Mouse (Mus musculus) Patski (cell line): ENCODE measurements around the gene Btbd19. TPM values are rescaled to one million over a fixed set of nuclear protein-coding genes. Genes with fewer than 3 reads are reported as not detected.

Experiments
- ATAC-seq: fragments of 100-300 bp; one replicate; pipeline ENCODE4 v1.8.0; 2021
- CTCF ChIA-PET: fragments of 350-600 bp; sonication (Branson Sonifier 250); formaldehyde crosslinking; loops from one replicate; lab custom pipeline; 2022; ENCODE audit warnings: inconsistent platforms; lab: Charles Lee
- POLR2A ChIA-PET: fragments of 350-600 bp; sonication (Branson Sonifier 250); formaldehyde crosslinking; loops from one replicate; lab custom pipeline; 2022; ENCODE audit warnings: antibody characterized with exemption, inconsistent platforms; lab: Charles Lee
- DNase-seq: peaks from one replicate; pipeline ENCODE4 v3.0.0-alpha.2; 2011; ENCODE audit warnings: low read depth, low spot score
- H3K27me3 ChIP-seq: fragments of 371-371 bp; one replicate; pipeline ENCODE4 v1.5.1; 2021
- CTCF ChIP-seq: fragments of 100-300 bp; IDR thresholded peaks from one replicate; pipeline ENCODE4 v1.5.1; 2021
- in situ Hi-C: fragments of 300-500 bp; cut with MboI; formaldehyde crosslinking; loops from 3 replicates; pipeline ENCODE4 v1.11.1; 2018; ENCODE audit warnings: low pct_unique_long_range_greater_than_20kb, mixed read lengths
- polyA plus RNA-seq: library from polyadenylated mRNA; unstranded; gene quantifications from one replicate; pipeline ENCODE4 v1.2.3, GENCODE M21; 2021

Gene Btbd19
- polyA plus RNA-seq, result 37.2 TPM

GRCm38 (mm10) chr4:117125348-117125909, at the start of gene Btbd19:
Gene Btbd19 (minus strand): TSS chr4:117125725.
- POLR2A ChIA-PET, result interaction anchor here (1.2 kb wide), 1 partner anchor 310 kb away, joined by 3 read pairs; no protein-coding TSS in a partner anchor
- ATAC-seq (peak; percentile 9), DNase-seq (no peak)
- no peaks in the 10 kb centered on the region for H3K27me3 ChIP-seq
- TF ChIP-seq CTCF, result no peak
- CTCF ChIA-PET, result interaction anchor here (1.1 to 1.5 kb wide), 3 partner anchors 8 to 104 kb away, joined by 3 to 5 read pairs (median 4); partner anchors contain the start of gene Plk3
- in situ Hi-C loops, result loop anchor here (10.0 kb wide), 1 partner anchor 401 kb away; the partner anchor contains the start of gene Tesk2

- CTCF ChIA-PET, result interaction anchor here (1.4 to 1.7 kb wide), 2 partner anchors 11 to 14 kb away, joined by 3 to 5 read pairs; partner anchors contain the start of gene Rps8
- no peak for TF ChIP-seq CTCF
- H3K27me3 ChIP-seq, result no peaks in the 10 kb centered on the region
- DNase-seq, result no peak
- POLR2A ChIA-PET, result interaction anchor here (1.4 kb wide), 1 partner anchor 14 kb away, joined by 6 read pairs; the partner anchor contains the start of gene Rps8
- in situ Hi-C loops, result no loop called here
- no peak for ATAC-seq
Measured at GRCm38 (mm10) chr4:117169936-117170335, 44.4 kb upstream of the Btbd19 start.

GRCm38 (mm10) chr4:117161183-117161582, 35.7 kb upstream of the Btbd19 start:
- in situ Hi-C loops, result no loop called here
- POLR2A ChIA-PET, result no interaction called here
- TF ChIP-seq CTCF, result no peak
- DNase-seq (no peak), ATAC-seq (no peak)
- no peaks in the 10 kb centered on the region for H3K27me3 ChIP-seq
- CTCF ChIA-PET, result interaction anchor here (1.0 to 1.7 kb wide), 4 partner anchors 8 to 86 kb away, joined by 3 to 5 read pairs (median 3); no protein-coding TSS in a partner anchor

GRCm38 (mm10) chr4:117159666-117160065, 34.1 kb upstream of the Btbd19 start:
- H3K27me3 ChIP-seq, result no peaks in the 10 kb centered on the region
- CTCF ChIA-PET, result interaction anchor here (1.3 to 2.1 kb wide), 3 partner anchors 10 to 17 kb away, joined by 4 to 5 read pairs (median 5); no protein-coding TSS in a partner anchor
- POLR2A ChIA-PET, result no interaction called here
- in situ Hi-C loops, result no loop called here
- DNase-seq, result no peak
- no peak for TF ChIP-seq CTCF
- no peak for ATAC-seq

- in situ Hi-C loops, result no loop called here
Measured at GRCm38 (mm10) chr4:117156372-117156771, 30.8 kb upstream of the Btbd19 start.

GRCm38 (mm10) chr4:117155792-117156355, 30.3 kb upstream of the Btbd19 start, which contains the start of gene Rps8:
Gene Rps8 (minus strand): TSS chr4:117156243.
- ChIA-PET CTCF (interaction anchor here (0.9 to 4.0 kb wide), 3 partner anchors 10 to 22 kb away, joined by 3 to 13 read pairs (median 3); no protein-coding TSS in a partner anchor), POLR2A (interaction anchor here (0.7 to 1.9 kb wide), 7 partner anchors 9 to 57 kb away, joined by 3 to 6 read pairs (median 4); no protein-coding TSS in a partner anchor)
- in situ Hi-C loops, result no loop called here
- TF ChIP-seq CTCF, result no peak
- peak; percentile 82 for ATAC-seq
- peak; percentile 33 for DNase-seq
- no peaks in the 10 kb centered on the region for H3K27me3 ChIP-seq

More at GRCm38 (mm10) chr4:117156372-117156771, 30.8 kb upstream of the Btbd19 start:
- ChIA-PET CTCF (interaction anchor here (0.9 to 4.0 kb wide), 3 partner anchors 10 to 22 kb away, joined by 3 to 13 read pairs (median 3); no protein-coding TSS in a partner anchor), POLR2A (interaction anchor here (0.7 to 1.9 kb wide), 5 partner anchors 13 to 57 kb away, joined by 3 to 6 read pairs (median 3); no protein-coding TSS in a partner anchor)
- no peaks in the 10 kb centered on the region for H3K27me3 ChIP-seq
- ATAC-seq (no peak), DNase-seq (no peak)
- no peak for TF ChIP-seq CTCF

- POLR2A ChIA-PET, result interaction anchor here (1.1 to 1.9 kb wide), 6 partner anchors 9 to 26 kb away, joined by 3 to 6 read pairs (median 4); no protein-coding TSS in a partner anchor
Measured at GRCm38 (mm10) chr4:117155020-117155791, 29.7 kb upstream of the Btbd19 start.

GRCm38 (mm10) chr4:117152714-117153113, 27.2 kb upstream of the Btbd19 start:
- DNase-seq (no peak), ATAC-seq (no peak)
- no peaks in the 10 kb centered on the region for H3K27me3 ChIP-seq
- in situ Hi-C loops, result loop anchor here (5.0 kb wide), 1 partner anchor 65 kb away; no protein-coding TSS in a partner anchor
- ChIA-PET CTCF (interaction anchor here (0.9 to 1.2 kb wide), 2 partner anchors 32 to 37 kb away, joined by 3 to 4 read pairs; no protein-coding TSS in a partner anchor), POLR2A (no interaction called here)
- TF ChIP-seq CTCF, result no peak

More at GRCm38 (mm10) chr4:117155020-117155791, 29.7 kb upstream of the Btbd19 start:
- ATAC-seq (peak; percentile 22), DNase-seq (no peak)
- H3K27me3 ChIP-seq, result no peaks in the 10 kb centered on the region
- TF ChIP-seq CTCF, result no peak
- in situ Hi-C loops, result no loop called here
- CTCF ChIA-PET, result interaction anchor here (0.9 to 4.0 kb wide), 3 partner anchors 9 to 23 kb away, joined by 3 to 13 read pairs (median 3); no protein-coding TSS in a partner anchor

- ChIA-PET POLR2A (no interaction called here), CTCF (interaction anchor here (0.7 kb wide), 1 partner anchor 149 kb away, joined by 3 read pairs; no protein-coding TSS in a partner anchor)
- no peak for TF ChIP-seq CTCF
- H3K27me3 ChIP-seq, result no peaks in the 10 kb centered on the region
- in situ Hi-C loops, result loop anchor here (5.0 kb wide), 1 partner anchor 66 kb away; no protein-coding TSS in a partner anchor
- no peak for DNase-seq
- ATAC-seq, result no peak
Measured at GRCm38 (mm10) chr4:117151416-117151815, 25.9 kb upstream of the Btbd19 start.
